Mouse (Mus musculus) urinary bladder, adult 18-20 months (tissue): ENCODE measurements around the gene Cd96.

Source experiments
- DNase-seq, 2 experiments: peaks; one replicate each; pipeline ENCODE4 v3.0.0; 2022; ENCODE audit warnings: low spot score in 2 of 2, mixed read lengths in 2 of 2

The Cd96 gene

DNA sequence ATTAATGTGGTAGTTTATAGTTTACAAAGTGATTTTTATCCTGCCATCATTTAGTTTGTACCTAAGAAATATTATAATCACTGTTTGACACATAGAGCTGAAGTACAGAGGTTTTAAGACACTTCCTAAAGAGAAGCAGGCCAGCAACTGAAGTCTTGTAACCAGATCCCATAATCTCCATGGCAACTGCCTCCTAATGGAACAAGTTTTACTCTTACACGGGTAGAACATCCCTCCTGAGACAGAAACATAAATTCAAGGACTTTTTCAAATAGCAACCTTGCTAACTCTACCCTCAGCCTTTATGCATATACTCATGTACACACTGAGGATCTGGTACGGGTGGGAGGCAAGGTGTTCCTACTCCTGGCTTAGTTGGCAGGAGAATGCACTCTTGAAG is 83.8 kb downstream of the Cd96 start:
- DNase-seq: no peak

- no peak for DNase-seq
These were observed 86.2 kb downstream of the Cd96 start for GRCm38 (mm10) chr16:46033896-46034295.

- no peak for DNase-seq
These were observed 97.0 kb downstream of the Cd96 start for GRCm38 (mm10) chr16:46022958-46023491.

DNA sequence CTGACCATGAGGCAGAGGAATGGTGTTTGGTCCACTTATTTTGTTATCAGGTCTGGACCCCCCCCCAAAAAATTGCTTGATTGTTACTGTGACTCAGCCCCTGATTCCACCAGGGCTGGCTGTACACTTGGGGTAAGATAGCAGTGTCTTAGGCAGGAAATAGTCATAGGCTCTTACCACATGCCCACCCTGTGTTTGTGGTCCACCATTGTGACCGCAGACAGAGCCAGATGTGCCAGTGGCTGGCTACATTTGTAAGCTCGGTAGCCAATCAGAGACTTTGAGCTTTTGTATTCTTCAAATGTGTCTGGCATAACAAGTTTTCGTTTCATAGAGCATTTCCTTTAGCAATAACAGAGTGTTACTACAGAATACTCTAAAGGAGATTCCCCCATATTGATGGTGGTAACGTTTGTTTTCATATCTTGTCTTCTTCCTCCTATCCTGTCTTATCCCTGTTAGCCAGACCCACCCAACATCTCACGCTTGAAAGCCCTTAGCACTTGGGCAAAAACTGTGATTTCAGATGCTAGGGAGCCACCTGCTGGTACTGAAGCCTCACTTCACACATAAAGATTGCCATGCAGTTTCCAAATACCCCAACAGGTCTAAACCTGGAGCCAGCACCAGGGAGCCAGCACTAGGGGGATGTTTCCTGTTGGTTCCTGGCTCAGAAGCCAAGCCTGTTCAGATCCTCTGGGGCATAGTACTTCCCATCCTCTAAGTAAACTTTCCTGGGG is 97.7 kb downstream of the Cd96 start:
- peak in 1 of 2 experiments; percentile 22 for DNase-seq

DNA sequence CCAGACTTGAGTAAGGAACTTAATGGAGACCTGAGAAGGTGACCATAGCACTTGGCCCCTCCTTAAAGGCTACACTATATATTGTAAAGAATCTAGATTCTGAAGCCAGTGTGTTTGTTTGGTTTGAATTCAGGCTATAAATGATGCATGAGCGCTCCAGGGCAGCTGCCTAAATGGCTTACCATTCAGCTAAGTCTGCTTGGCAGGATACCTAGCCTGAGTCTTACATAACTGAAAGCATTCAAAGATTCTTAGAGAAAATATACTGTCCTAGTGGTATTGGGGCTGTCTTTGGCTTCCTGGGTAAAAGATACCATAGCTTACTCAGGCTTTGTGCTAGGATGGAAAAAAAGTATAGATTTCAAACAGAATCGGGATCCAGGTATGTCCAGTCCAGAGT is 98.7 kb downstream of the Cd96 start:
- no peak for DNase-seq

GRCm38 (mm10) chr16:46020396-46020795 is 99.7 kb downstream of the Cd96 start:
- DNase-seq: no peak

- DNase-seq: no peak
These were observed 100.3 kb downstream of the Cd96 start for GRCm38 (mm10) chr16:46019799-46020198.

DNA sequence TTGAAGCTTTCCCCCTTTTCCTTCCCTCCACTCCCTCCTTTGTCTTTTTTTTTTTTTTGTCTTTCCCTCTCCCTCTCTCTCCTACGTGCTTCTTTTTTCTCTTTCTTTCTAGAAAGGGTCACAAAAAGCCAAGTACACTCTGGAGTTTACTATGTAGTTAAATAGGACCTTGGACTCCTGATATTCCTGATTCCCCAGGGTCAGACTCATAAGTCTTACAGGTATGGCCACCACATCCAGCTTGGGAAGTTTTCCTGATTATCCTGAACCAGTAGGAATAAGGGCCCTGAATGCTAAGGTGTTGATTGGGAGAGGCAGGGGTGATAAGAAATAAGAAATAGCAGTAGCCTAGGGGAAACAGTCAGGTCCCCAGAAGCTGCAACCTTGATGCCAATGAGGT is 100.7 kb downstream of the Cd96 start:
- DNase-seq: no peak

DNA sequence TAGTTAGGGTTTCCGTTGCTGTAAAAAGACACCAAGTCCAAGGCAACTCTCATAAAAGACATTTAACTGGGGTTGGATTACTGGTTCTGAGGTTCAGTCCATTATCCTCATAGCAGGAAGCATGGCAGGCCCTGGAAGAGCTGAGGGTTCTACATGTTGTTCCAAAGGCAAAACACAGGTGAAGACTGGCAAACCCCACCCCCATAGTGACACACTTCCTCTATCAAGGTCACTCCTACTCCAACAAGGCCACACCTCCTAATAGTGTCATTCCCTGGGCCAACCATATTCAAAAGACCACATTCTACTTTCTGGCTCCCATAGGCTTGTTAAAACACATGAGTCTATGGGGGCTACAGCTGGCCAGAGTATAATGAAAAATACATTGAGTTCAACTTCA is 108.4 kb downstream of the Cd96 start:
- DNase-seq: no peak

DNA sequence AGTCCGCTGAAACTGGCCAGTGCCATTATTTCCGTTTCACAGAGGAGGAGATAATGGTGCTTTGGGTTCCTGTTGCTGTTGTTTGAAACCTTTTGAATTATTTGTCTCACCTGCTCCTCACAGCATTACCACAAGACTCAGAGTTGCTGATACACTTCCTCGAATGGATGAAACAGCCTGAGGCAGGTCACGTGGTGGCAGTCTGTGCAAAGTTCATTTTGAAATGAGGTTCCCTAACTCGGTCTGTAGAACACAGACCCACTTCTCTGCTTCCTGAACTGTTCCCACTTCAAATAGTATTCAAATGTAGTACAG is 109.2 kb downstream of the Cd96 start:
- DNase-seq: peak in 1 of 2 experiments; percentile 12

- peak; percentile 92 to 93 for DNase-seq
These were observed 109.7 kb downstream of the Cd96 start, which contains the start of gene Plcxd2 for GRCm38 (mm10) chr16:46010153-46010905. TSS of gene Plcxd2 (minus strand) at chr16:46010218.

DNA sequence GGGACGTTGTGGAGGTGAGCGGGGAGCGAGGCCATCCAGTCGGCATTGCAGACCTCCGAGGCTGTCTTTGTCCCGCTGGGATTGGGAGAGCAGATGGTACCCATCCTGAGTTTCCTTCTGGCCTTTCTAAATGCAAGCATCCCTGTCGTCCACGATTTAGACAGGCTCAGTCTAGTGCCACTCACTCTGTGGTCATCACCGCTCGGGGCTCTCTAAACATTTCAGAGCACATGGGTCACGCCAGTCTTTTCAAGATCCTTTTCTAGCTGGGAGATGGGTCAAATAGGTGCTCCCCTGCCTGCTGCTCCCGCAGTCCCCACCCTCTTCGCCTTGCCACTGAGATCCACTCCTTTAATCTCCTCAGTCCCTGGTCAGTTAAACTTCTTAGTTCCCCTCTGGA is 110.3 kb downstream of the Cd96 start:
- no peak for DNase-seq

- no peak for DNase-seq
These were observed 111.3 kb downstream of the Cd96 start for GRCm38 (mm10) chr16:46008766-46009165.

DNA sequence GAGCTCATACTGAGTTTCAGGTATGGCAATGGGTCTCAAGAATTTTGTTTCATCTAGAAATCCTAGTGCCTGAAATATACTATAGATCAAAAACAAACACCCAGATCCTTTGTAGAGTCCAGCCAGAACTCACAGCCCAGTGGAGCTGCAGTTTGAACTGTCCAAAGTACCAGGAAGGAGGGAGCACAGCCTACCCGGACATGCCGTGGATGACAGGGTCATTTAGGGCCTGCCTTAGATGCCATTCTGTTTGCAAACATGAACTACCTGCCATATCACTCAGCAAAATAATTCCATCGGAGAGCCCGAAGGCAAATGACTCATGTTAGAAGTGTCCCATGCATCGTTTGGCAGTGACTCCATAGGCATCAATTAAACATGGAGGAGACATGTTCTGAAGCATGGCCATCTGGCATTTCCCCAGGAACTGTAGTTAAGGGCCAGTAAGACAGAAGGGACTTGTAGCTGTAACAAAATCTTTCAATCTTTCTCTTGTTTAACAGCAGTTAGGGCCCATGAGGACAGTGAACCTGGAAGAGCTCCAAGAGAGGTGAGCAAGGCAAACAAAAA is 111.9 kb downstream of the Cd96 start:
- DNase-seq: no peak

DNA sequence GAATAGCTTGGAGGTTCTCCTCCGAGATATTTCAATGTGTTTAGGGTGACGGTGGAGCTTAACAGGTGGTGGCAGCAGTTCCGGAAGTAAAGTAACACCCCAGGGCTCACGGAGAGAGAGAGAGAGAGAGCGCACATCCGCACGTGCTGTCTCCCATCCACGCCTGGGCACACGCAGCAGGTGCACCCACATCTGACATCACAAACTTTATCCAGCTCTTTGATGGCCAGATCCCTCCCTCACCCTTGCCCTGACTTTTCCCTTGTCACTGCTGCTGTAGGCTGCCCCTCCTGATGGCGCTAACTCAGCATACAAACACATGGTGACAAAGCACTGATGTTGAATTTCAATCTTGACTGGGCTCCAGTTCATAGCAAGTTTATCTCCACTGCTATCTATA is 113.8 kb downstream of the Cd96 start:
- no peak for DNase-seq

DNA sequence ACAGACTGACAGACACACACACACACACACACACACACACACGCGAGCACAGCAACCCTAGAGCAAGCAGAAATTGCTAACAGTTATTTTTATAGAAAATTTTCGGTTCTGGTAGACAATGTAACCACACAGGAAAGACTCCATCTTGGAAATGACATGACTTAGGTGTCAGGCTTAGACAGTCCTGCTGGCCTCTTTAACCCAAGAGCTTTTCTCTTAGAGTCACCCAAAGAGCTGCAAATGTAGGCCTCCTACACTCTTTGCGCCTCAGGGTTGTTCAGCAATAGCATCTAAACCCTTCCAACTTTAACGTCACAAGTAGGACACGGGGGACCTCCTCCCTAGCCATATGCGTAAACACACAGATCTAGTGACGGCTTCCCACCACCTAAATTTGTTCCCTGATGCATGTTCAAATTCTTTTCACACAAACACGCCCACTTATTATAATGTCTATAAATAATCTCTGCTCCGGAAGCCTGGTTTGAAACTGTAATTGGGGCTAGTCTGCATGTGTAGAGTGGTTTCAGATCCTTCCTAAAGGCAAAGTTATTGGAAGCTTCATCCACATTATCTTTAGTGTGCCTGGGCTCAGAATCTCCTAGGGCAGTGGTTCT is 118.4 kb downstream of the Cd96 start:
- no peak for DNase-seq

DNA sequence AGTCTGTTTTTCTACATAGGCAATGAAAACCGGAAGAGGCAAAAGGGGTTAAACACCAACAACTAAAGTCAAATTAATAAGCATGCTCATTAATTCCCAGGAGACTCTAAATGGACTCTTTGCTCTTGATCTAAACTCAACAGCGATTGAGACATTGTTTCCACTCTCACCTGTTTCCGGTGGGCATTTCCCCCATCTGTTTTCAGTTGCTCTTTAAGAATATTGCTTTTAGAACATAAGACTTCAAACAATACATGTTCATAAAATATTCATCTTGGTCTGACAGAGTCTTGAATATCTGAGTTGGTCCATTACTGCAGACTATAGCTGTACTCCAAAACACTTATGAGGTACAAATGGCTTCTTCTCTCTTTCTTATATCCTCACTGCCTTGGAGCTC is 119.1 kb downstream of the Cd96 start:
- no peak for DNase-seq

DNA sequence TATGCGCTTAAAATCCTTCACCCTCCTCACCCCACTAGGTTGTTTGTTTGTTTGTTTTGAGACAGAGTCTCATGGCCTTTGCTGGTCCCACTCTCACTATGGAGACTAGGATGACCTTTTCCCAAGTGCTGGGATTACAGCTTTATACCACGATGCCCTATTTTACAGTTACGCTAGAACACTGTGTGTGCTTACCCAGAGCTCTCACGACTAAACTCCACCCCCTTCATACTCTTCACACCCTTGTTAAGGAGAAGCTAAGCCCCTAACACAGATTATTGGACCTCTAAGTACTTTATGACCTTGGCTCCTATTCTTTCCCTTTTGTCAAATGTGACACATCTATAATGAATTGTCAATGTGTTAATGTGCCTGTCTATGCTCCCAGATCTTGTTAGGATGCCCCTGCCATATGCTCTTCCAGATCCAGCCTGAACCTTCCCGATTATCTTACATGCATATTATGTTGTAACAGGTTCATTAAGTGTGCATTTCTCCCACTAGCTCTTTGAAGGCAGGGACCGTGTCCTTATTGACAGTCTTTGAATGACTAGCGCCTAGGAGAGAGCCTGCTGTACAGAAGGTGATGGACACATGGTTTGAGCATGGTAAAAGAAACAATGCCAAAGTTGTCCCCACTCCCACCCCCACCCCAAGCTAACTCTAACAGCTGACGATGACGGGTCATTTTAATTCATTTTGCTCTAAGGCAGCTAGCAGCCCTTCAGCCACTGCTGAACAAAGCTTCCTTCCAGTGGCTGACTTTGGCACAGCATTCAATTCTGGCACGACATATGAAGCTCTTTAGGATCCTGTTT is 120.5 kb downstream of the Cd96 start:
- no peak for DNase-seq

DNA sequence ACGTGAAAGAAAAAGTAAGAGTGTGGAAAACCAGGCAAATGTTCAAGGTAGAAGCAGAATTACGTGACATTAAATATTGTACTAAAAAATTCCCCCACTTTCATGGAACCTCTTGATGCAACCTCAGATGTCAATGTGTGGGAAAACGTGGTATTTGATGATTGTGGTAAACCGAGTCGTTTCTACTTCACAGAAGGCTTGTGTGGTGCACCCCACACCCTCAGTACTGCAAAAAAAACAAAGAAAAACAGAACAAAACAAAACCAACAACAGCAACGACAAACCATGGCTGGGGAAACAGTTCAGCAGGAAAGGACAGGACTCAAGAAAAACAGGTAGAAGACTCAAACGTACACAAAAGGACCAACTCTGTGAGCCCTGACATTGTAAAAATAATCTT is 121.8 kb downstream of the Cd96 start:
- DNase-seq: no peak

DNA sequence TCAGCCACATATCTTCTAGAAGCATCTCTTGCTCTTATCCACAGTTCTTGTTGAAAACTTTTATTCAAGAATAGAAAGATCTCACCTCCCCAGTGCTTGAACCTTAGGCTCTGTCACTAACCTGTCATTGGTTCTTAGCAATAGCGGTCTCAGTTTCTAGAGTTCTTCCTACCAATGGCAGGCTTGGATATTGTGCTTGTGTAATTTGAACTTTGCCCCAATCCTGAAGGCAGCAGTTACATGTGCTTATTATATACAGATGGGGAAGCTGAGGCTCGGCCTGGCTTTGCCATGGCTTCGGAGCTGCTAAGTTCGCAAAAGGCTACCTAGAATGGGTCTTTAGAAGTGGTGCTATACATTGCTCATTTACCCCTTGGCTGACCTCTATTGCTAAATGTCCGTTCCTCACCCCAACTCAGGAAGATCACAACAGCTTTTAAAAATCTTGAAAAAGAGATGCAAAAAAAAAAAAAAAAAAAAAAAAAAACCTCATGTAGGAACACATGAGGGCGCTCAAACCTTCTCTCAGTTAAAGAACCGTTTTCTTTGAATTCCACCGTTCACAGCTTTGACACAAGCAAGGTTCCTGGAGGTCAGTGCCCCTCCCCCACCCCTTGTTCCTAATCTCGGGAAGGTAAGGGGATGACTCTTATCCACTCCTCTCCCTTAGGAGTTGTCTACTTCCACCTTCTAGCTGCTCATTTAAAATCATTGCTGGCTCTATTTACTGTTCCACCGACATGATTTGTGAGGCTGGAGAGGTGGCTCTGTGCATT is 129.0 kb downstream of the Cd96 start:
- no peak for DNase-seq

DNA sequence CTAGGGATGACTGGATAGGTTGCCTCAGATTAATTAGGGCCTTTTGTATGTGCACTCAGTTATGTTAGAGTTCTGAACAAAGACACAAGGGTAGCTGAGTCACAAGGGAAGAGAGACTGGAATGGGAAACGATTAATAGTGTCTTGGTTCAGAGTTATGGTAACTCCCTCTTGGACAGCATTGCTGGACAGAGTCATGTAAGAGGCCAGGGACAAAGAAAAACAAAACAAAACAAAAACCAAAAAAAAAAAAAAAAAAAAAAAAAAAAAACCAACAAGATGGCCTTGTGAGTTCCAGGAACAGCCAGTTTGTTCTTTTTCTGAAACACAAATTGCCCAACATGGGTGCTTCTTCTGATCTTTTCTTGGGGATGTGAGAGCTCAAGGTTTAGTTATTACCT is 133.8 kb downstream of the Cd96 start:
- DNase-seq: no peak
